Mouse (Mus musculus) myocyte (in vitro differentiated cells): ENCODE data around the gene Ins2. TPM values are rescaled to one million over a fixed set of nuclear protein-coding genes. Genes with fewer than 3 reads are reported as not detected.

Source experiments
- H3K27me3 ChIP-seq: one replicate; pipeline ENCODE4 v1.6.1; 2011; ENCODE audit not compliant: control insufficient read depth, insufficient read depth, insufficient read length
- H3K36me3 ChIP-seq: one replicate; pipeline ENCODE4 v1.6.1; 2011; ENCODE audit not compliant: control insufficient read depth, insufficient read depth
- H3K4me2 ChIP-seq: one replicate; pipeline ENCODE4 v1.6.1; 2011; ENCODE audit warnings: low read depth, control low read depth
- H3K4me3 ChIP-seq: one replicate; pipeline ENCODE4 v1.5.1; 2011; ENCODE audit warnings: mild to moderate bottlenecking, control low read depth, moderate library complexity
- H3K79me2 ChIP-seq: one replicate; pipeline ENCODE4 v1.6.1; 2011; ENCODE audit not compliant: control insufficient read depth, insufficient read depth
- H3ac ChIP-seq: one replicate; pipeline ENCODE4 v1.6.1; 2011; ENCODE audit not compliant: control insufficient read depth, insufficient read length
- CEBPB ChIP-seq: IDR thresholded peaks from 2 replicates; pipeline ENCODE4 v1.6.1; 2011; ENCODE audit warnings: mild to moderate bottlenecking, moderate library complexity; ENCODE audit not compliant: poor library complexity, insufficient read depth, severe bottlenecking
- E2F4 ChIP-seq: IDR thresholded peaks from one replicate; pipeline ENCODE4 v1.6.1; 2011; ENCODE audit warnings: mild to moderate bottlenecking, control low read depth, moderate library complexity; ENCODE audit not compliant: insufficient read depth
- MAX ChIP-seq: IDR thresholded peaks from one replicate; pipeline ENCODE4 v1.6.1; 2011; ENCODE audit warnings: low read depth, mild to moderate bottlenecking, control low read depth
- MYOD1 ChIP-seq, 3 experiments: IDR thresholded peaks; one replicate each; pipeline ENCODE4 v1.6.1; 2011; ENCODE audit warnings: control low read depth in 2 of 3, low read depth in 2 of 3, mild to moderate bottlenecking in 2 of 3, moderate library complexity in 1 of 3; ENCODE audit not compliant: insufficient read length in 2 of 3, control insufficient read depth in 1 of 3
- MYOG ChIP-seq, 3 experiments: IDR thresholded peaks; one replicate each; pipeline ENCODE4 v1.6.1; 2011; ENCODE audit warnings: control low read depth in 2 of 3, low read depth in 2 of 3, mild to moderate bottlenecking in 2 of 3; ENCODE audit not compliant: insufficient read length in 2 of 3, control insufficient read depth in 1 of 3, insufficient read depth in 1 of 3
- POLR2A ChIP-seq: IDR thresholded peaks from one replicate; pipeline ENCODE4 v1.6.1; 2011; ENCODE audit warnings: low read depth, mild to moderate bottlenecking, control low read depth, moderate library complexity; ENCODE audit not compliant: insufficient read length
- POLR2AphosphoS2 ChIP-seq: IDR thresholded peaks from one replicate; pipeline ENCODE4 v1.6.1; 2011; ENCODE audit warnings: low read depth, control low read depth; ENCODE audit not compliant: insufficient read length
- REST ChIP-seq: IDR thresholded peaks from one replicate; pipeline ENCODE4 v1.6.1; 2011; ENCODE audit warnings: mild to moderate bottlenecking, control low read depth, moderate library complexity; ENCODE audit not compliant: insufficient read depth, insufficient read length
- SRF ChIP-seq: IDR thresholded peaks from one replicate; pipeline ENCODE4 v1.6.1; 2011; ENCODE audit warnings: low read depth; ENCODE audit not compliant: control insufficient read depth, insufficient read length
- TCF12 ChIP-seq: IDR thresholded peaks from one replicate; pipeline ENCODE4 v1.6.1; 2011; ENCODE audit warnings: mild to moderate bottlenecking, control low read depth; ENCODE audit not compliant: poor library complexity, insufficient read depth, severe bottlenecking
- TCF3 ChIP-seq: IDR thresholded peaks from one replicate; pipeline ENCODE4 v1.6.1; 2011; ENCODE audit warnings: low read depth, control low read depth; ENCODE audit not compliant: insufficient read length
- USF1 ChIP-seq: IDR thresholded peaks from one replicate; pipeline ENCODE4 v1.6.1; 2011; ENCODE audit warnings: low read depth, mild to moderate bottlenecking, control low read depth, moderate library complexity
- polyA plus RNA-seq: library from polyadenylated mRNA; unstranded; fragments of >200 nt; fragmentation: generic; extraction: Trizol; gene quantifications from one replicate; pipeline ENCODE4 v1.2.1, GENCODE M21; 2012; ENCODE audit warnings: missing spikeins

The Ins2 gene
- polyA plus RNA-seq, 1 experiment = 1.2 TPM

DNA sequence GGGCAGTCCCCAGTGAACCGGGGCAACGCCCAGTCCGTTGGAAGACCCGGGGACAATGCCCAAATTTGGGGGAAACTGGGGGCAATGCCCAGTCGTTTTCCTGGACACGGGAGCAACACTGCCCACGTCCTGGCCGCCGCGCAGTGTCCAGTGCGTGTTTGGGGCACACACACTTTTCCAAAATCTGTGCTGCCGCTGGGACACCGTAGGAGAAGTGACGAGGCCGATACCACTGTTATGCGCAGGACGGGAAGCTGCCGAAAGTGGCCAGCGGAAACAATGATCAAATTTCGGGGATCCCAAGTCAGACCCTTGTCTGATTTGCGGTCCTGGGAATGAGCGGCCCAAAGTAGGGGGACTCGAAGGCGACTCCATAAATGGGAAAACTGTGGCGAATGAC, 82.1 kb downstream of the Ins2 start:
- Histone ChIP-seq H3K36me3 (no peaks in the 10 kb centered on the region), H3K4me2 (no peak overlapping the region), H3K27me3 (peaks cover 27% of the 10 kb centered on the region), H3K4me3 (no peak overlapping the region), H3ac (no peak overlapping the region), H3K79me2 (no peaks in the 10 kb centered on the region)
- no peak for TF ChIP-seq POLR2A
- no peak for TF ChIP-seq CEBPB
- no peak for TF ChIP-seq USF1
- no peak for TF ChIP-seq TCF12
- TF ChIP-seq MYOG (IDR thresholded peaks at IDR 0.05; ENCODE audit: control insufficient read depth in 1 of 3, insufficient read depth in 1 of 3, insufficient read length in 2 of 3, low read depth in 2 of 3) = no peak
- TF ChIP-seq TCF3 = no peak
- TF ChIP-seq MYOD1 (IDR thresholded peaks at IDR 0.05; ENCODE audit: control insufficient read depth in 1 of 3, insufficient read length in 2 of 3, low read depth in 2 of 3) = no peak
- no peak for TF ChIP-seq POLR2AphosphoS2
- no peak for TF ChIP-seq REST
- no peak for TF ChIP-seq SRF
- TF ChIP-seq MAX = no peak
- no peak for TF ChIP-seq E2F4

DNA sequence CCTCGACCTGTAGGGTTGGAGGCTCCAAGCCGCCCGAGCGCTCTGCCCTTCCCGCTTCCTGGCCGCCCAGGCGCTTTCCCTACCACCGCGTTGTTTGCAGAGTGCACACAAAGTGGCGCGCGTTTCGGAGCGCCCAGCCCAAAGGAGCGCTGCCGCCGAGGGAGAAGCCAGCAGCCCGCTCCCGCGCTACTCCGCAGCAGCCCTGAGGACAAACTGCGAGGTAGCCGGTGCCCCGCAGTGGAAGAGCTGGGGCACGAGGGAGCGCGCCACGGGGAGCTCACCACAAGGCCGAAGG, 82.6 kb downstream of the Ins2 start:
- Histone ChIP-seq H3K79me2 (no peaks in the 10 kb centered on the region), H3K4me3 (no peak overlapping the region), H3K27me3 (peaks cover 27% of the 10 kb centered on the region), H3K36me3 (no peaks in the 10 kb centered on the region), H3K4me2 (no peak overlapping the region), H3ac (no peak overlapping the region)
- no peak for TF ChIP-seq REST
- TF ChIP-seq E2F4 = no peak
- TF ChIP-seq POLR2A = no peak

DNA sequence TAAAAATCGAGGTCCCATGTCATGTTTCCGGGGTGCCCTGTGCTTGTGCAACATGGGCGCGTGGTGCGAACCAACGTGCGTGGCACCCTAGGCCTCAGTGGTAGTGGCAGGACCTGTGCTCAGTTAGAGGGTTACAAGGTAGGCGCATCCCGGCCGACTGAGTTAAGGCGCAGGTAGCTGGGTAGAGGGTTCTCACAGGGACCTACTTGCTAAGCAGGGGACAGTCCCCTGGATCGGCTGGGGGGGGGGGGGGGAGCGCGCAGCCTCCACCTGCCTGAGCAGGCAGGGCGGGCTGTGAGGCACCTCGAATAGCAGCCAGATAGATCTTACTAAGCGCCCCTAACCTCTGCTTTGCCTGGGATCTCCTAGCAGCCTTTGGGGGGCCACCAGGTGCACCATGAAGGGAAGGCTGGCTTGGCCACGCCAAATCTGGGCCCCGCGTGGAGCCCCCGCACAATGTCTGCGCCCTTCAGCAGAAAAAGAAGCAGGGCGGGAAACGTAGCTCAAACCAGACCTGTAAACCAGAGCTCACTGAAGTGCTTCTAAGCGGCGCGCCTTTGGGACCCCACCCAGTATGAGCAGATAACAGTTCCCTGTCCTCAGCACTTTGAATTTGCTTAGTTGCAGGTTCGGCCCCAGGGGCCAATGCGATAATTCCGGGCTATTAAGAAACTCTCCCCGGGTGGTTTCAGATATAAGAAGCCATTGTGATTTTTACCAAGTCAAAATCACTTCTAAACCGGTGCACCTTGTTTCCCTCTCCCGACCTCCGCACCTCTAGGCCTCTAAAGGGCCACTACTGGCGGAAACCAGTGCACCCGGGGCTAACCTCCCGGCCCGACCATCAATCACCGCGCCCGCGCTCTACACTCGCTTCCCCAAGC, 83.2 kb downstream of the Ins2 start:
- TF ChIP-seq POLR2AphosphoS2 (no peak), MYOD1 (IDR thresholded peaks at IDR 0.05; ENCODE audit: control insufficient read depth in 1 of 3, insufficient read length in 2 of 3, low read depth in 2 of 3) (no peak), MYOG (IDR thresholded peaks at IDR 0.05; ENCODE audit: control insufficient read depth in 1 of 3, insufficient read depth in 1 of 3, insufficient read length in 2 of 3, low read depth in 2 of 3) (no peak), POLR2A (no peak), CEBPB (no peak)
- Histone ChIP-seq H3K27me3 (peaks cover 27% of the 10 kb centered on the region), H3K4me2 (no peak overlapping the region), H3K79me2 (no peaks in the 10 kb centered on the region), H3ac (no peak overlapping the region), H3K4me3 (no peak overlapping the region), H3K36me3 (no peaks in the 10 kb centered on the region)

DNA sequence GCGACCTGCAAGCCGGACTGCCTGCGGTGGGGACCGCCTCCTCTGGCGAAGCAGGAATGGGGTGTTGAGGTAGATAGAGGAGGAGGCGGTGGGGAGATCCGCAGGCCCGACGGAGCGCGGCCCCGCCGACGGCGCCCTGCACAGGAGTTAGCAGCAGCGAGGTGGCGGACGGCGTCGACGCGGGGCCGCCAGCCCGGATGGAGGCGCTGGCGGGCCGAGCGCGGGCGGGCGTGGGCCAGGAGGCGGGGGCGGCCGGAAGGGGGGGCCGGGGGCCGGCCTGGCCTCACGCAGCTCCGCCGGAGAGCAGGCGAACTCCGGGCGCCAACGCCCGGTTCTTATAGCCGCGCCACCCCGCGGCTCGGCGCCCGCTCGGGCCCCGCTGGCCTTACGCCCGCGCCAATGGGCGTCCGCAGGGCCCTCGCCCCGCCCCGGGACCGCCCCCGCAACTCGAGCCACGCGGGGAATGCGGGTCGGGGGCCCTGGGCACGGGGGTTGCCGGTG, 84.0 kb downstream of the Ins2 start:
- H3K27me3 ChIP-seq = peaks cover 27% of the 10 kb centered on the region
- H3ac ChIP-seq = no peak overlapping the region
- no peak overlapping the region for H3K4me2 ChIP-seq
- no peaks in the 10 kb centered on the region for H3K79me2 ChIP-seq
- peak overlapping the region; percentile 15 for H3K4me3 ChIP-seq
- no peak for TF ChIP-seq E2F4
- TF ChIP-seq REST = no peak
- no peak for TF ChIP-seq TCF3
- TF ChIP-seq SRF = no peak
- TF ChIP-seq CEBPB = no peak
- TF ChIP-seq USF1 = no peak
- TF ChIP-seq MYOG (IDR thresholded peaks at IDR 0.05; ENCODE audit: control insufficient read depth in 1 of 3, insufficient read depth in 1 of 3, insufficient read length in 2 of 3, low read depth in 2 of 3) = no peak
- TF ChIP-seq POLR2A = no peak
- no peak for TF ChIP-seq MYOD1 (IDR thresholded peaks at IDR 0.05; ENCODE audit: control insufficient read depth in 1 of 3, insufficient read length in 2 of 3, low read depth in 2 of 3)
- TF ChIP-seq MAX = no peak
- TF ChIP-seq POLR2AphosphoS2 = no peak
- no peak for TF ChIP-seq TCF12
- H3K36me3 ChIP-seq = no peaks in the 10 kb centered on the region

DNA sequence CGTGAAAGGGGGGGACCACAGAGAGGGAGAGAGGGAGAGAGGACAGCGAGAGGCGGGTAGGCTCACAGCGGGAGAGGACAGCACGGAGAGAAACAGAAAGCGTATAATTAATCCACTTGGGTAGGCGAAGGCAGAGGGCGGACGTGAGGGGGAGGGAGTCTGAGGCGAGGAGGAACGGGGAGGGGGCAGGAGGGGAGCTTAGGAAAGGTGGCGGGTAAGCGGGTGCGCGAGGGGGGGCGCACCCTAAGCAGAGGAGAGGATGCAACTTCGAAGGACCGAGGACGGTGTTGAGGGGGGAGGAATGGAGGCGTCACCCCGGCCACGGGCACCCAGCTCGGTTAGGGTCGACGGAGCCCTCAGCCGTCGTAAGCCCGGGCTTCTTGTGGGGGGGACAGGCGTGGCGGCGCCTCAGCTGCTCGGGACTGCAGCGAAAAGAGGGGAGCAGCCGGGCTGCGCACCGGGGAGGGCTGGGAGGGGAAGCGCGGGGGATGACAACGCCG, 84.5 kb downstream of the Ins2 start:
- Histone ChIP-seq H3K27me3 (peaks cover 23% of the 10 kb centered on the region), H3K36me3 (no peaks in the 10 kb centered on the region)
- no peak for TF ChIP-seq POLR2A
- no peak for TF ChIP-seq TCF12
- TF ChIP-seq MYOD1 (IDR thresholded peaks at IDR 0.05; ENCODE audit: control insufficient read depth in 1 of 3, insufficient read length in 2 of 3, low read depth in 2 of 3) = no peak
- TF ChIP-seq CEBPB = no peak
- TF ChIP-seq POLR2AphosphoS2 = no peak
- TF ChIP-seq SRF = no peak
- no peak for TF ChIP-seq TCF3
- TF ChIP-seq E2F4 = no peak

More for the DNA sequence above, 84.5 kb downstream of the Ins2 start:
- Histone ChIP-seq H3K4me2 (no peak overlapping the region), H3K4me3 (peak overlapping the region; percentile 15), H3ac (no peak overlapping the region), H3K79me2 (no peaks in the 10 kb centered on the region)
